Mouse (Mus musculus): ENCODE measurements around the gene Nin. TPM values are rescaled to one million over a fixed set of nuclear protein-coding genes. Genes with fewer than 3 reads are reported as not detected.
A peak's percentile ranks its signal among the peaks of the same experiment; 100 is the strongest.

Gene Nin
- polyA plus RNA-seq, 1 experiment from 2014 or later = 20.3 TPM

DNA sequence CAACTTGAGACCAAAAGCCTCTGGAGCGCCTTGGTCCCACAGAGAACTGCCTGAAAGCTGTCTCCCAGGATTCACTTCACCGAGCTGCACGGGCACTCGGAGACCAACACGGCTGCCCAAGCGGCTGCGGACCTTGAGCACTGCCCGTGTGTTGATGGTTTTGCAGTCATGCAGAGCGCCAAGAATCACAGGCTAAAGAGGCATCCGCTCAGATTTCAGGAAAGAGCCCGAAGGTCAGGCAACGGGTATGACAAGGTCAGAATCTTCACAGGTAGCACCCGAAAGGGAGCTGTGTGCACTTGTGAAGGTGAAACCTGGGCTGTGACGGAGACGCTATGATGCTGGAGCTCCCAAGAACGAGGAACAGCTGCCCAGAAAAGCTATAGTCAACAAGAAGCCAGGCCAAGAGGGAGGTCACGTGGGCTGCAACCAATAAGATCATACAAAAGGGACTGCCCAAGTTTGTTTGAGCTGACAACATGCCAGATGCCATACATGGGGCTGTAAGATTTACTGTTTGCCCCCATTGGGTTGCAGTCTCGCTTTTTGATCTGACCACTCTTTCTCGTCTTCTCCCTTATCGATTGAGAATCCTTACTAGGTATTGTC lies 21.2 kb upstream of the Nin start:
- Histone ChIP-seq H3K4me2 (replicated peaks; ENCODE audit: low read depth, low read length) (peak overlapping the region; percentile 24; the same call in 1 of the 2 replicates), H3K36me3 (ENCODE audit: control insufficient read depth, insufficient read depth, low read length) (no peaks in the 10 kb centered on the region), H3K27me3 (ENCODE audit: control insufficient read depth, insufficient read depth, low read length) (no peaks in the 10 kb centered on the region), H3K4me1 (ENCODE audit: control insufficient read depth, insufficient read depth, low read length) (0 out of 2 replicates have a peak, but pooled peaks cover 5% of the 10 kb centered on the region), H3K9ac (ENCODE audit: low read depth, low read length) (no peak overlapping the region), H3K27ac (ENCODE audit: low read depth, low read length) (no peak overlapping the region), H3K4me3 (ENCODE audit: low read length) (no peak overlapping the region; the same call in 1 of the 2 replicates), H3K9me3 (ENCODE audit: control insufficient read depth, low read length) (no peaks in the 10 kb centered on the region)
- WGBS = 63% methylated on average over 20 of the region's 20 CpGs
- ATAC-seq (ENCODE audit: low FRiP score, low TSS enrichment) = peak; percentile 78; the same call in 1 of the 2 replicates

DNA sequence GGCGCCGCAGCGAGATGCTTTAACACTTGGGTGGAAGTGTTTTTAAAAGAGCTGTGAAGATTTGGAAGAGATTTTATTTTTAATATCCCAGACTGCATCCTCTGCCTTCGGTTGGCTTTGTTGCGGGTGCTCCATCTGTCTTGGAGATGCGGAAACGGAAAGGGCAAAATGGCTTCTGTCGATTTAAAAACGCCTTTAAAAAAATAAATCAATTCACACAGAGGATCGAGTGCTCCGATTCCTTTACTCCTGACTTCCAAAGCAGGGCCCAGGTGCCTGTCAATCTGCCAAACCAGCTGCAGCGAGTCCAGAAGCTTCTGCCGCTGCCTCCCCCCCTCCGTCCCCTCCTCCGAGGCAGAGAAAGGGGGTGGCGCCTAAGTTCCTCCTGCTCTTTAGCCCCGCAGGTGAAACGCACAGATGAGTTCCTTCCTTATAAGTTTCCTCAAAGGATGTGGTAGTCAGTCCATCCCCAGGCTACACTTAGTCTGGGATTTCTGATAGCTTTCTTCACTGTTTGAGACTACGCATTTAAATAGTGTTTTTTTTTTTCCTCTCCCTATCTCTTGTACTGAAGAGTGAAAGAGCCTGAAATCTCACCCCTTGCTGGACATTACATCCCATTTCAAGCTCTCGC lies 17.6 kb upstream of the Nin start:
- no peak overlapping the region for H3K9ac ChIP-seq (ENCODE audit: low read depth, low read length)
- peak overlapping the region; percentile 10; the same call in 1 of the 2 replicates for H3K4me3 ChIP-seq (ENCODE audit: low read length)
- 49% methylated on average over 20 of the region's 20 CpGs for WGBS

DNA sequence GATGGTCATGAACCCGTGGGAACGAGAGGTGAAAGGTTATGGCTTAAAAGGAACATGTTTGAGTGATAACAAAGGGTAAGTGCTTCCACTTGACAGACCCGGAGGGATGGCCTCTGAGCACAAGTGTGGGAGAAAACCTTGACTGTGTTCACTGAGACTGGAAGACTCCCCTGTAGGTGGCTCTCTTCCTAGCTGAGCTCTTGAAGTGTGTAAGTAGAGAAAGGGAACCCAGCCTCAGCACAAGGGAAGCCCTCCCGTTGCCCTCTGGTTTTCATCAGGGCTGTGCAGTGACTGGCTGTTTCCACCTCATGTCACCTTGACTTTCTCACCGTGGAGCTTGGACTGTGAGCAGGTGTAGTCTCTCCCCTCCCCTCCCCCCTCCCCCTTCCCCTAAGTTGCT lies 15.6 kb upstream of the Nin start:
- ATAC-seq (ENCODE audit: low FRiP score, low TSS enrichment) = no peak
- H3K36me3 ChIP-seq (ENCODE audit: control insufficient read depth, insufficient read depth, low read length) = no peaks in the 10 kb centered on the region
- no peak overlapping the region for H3K27ac ChIP-seq (ENCODE audit: low read depth, low read length)
- H3K4me3 ChIP-seq (ENCODE audit: low read length) = no peak overlapping the region
- no peaks in the 10 kb centered on the region for H3K27me3 ChIP-seq (ENCODE audit: control insufficient read depth, insufficient read depth, low read length)
- H3K4me2 ChIP-seq (replicated peaks; ENCODE audit: low read depth, low read length) = no peak overlapping the region
- no peaks in the 10 kb centered on the region for H3K4me1 ChIP-seq (ENCODE audit: control insufficient read depth, insufficient read depth, low read length)
- no peak overlapping the region for H3K9ac ChIP-seq (ENCODE audit: low read depth, low read length)
- no peaks in the 10 kb centered on the region for H3K9me3 ChIP-seq (ENCODE audit: control insufficient read depth, low read length)
- WGBS = 56% methylated on average over 5 of the region's 5 CpGs

More for the DNA sequence above, 17.6 kb upstream of the Nin start:
- H3K4me1 ChIP-seq (ENCODE audit: control insufficient read depth, insufficient read depth, low read length) = 0 out of 2 replicates have a peak, but pooled peaks cover 5% of the 10 kb centered on the region
- H3K27me3 ChIP-seq (ENCODE audit: control insufficient read depth, insufficient read depth, low read length) = no peaks in the 10 kb centered on the region
- H3K36me3 ChIP-seq (ENCODE audit: control insufficient read depth, insufficient read depth, low read length) = no peaks in the 10 kb centered on the region
- H3K27ac ChIP-seq (ENCODE audit: low read depth, low read length) = no peak overlapping the region
- ATAC-seq (ENCODE audit: low FRiP score, low TSS enrichment) = no peak
- H3K4me2 ChIP-seq (replicated peaks; ENCODE audit: low read depth, low read length) = peak overlapping the region; percentile 31; the same call in 1 of the 2 replicates
- H3K9me3 ChIP-seq (ENCODE audit: control insufficient read depth, low read length) = no peaks in the 10 kb centered on the region

DNA sequence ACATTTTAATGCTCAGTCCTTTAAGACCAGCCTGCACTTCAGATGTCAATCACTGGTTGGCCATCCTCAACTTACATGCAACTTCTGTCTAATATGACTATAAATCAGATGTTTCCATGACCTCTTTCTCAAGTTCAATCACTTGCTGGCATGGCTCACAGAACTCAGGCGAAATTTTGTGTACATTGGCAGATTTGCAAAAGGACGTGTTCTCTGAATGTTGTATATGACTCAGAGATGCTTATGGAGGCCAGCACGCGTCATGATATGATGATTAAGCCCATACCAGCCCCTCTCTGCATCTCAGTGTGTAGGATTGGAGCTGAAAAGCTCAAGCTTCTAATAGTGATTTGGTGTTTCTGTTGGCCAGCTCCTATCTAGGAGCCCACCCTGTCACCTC lies 13.1 kb upstream of the Nin start:
- ATAC-seq (ENCODE audit: low FRiP score, low TSS enrichment) = no peak
- H3K4me3 ChIP-seq (ENCODE audit: low read length) = no peak overlapping the region
- no peak overlapping the region for H3K4me2 ChIP-seq (replicated peaks; ENCODE audit: low read depth, low read length)
- H3K36me3 ChIP-seq (ENCODE audit: control insufficient read depth, insufficient read depth, low read length) = no peaks in the 10 kb centered on the region
- no peaks in the 10 kb centered on the region for H3K4me1 ChIP-seq (ENCODE audit: control insufficient read depth, insufficient read depth, low read length)
- no peaks in the 10 kb centered on the region for H3K9me3 ChIP-seq (ENCODE audit: control insufficient read depth, low read length)
- H3K9ac ChIP-seq (ENCODE audit: low read depth, low read length) = no peak overlapping the region
- no peaks in the 10 kb centered on the region for H3K27me3 ChIP-seq (ENCODE audit: control insufficient read depth, insufficient read depth, low read length)
- WGBS = 83% methylated on average over 4 of the region's 4 CpGs
- no peak overlapping the region for H3K27ac ChIP-seq (ENCODE audit: low read depth, low read length)

DNA sequence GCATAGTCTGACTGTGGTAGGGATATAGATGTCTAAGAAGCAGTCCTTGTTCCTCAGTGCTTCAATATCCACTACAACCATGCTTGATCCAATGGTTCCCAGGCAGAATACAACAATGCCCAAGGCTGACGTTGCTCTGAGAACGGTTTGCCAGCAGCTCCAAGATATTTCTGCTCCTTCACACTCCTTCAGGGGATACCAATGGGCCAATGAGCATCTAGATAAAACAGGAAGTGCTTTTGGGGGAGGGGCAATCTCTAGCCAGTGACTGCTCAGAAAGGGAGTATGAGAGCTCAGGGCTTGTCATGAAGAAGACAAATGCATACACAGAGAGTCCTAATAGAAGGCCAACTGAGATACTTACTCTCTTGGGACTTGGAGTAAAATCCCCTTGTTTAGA lies 6.0 kb upstream of the Nin start:
- no peaks in the 10 kb centered on the region for H3K9me3 ChIP-seq (ENCODE audit: control insufficient read depth, low read length)
- WGBS = 65% methylated on average over 2 of the region's 2 CpGs
- no peaks in the 10 kb centered on the region for H3K36me3 ChIP-seq (ENCODE audit: control insufficient read depth, insufficient read depth, low read length)
- H3K27ac ChIP-seq (ENCODE audit: low read depth, low read length) = no peak overlapping the region
- H3K4me2 ChIP-seq (replicated peaks; ENCODE audit: low read depth, low read length) = no peak overlapping the region
- no peak overlapping the region for H3K4me3 ChIP-seq (ENCODE audit: low read length)
- no peaks in the 10 kb centered on the region for H3K4me1 ChIP-seq (ENCODE audit: control insufficient read depth, insufficient read depth, low read length)
- H3K27me3 ChIP-seq (ENCODE audit: control insufficient read depth, insufficient read depth, low read length) = no peaks in the 10 kb centered on the region
- H3K9ac ChIP-seq (ENCODE audit: low read depth, low read length) = no peak overlapping the region
- ATAC-seq (ENCODE audit: low FRiP score, low TSS enrichment) = no peak

DNA sequence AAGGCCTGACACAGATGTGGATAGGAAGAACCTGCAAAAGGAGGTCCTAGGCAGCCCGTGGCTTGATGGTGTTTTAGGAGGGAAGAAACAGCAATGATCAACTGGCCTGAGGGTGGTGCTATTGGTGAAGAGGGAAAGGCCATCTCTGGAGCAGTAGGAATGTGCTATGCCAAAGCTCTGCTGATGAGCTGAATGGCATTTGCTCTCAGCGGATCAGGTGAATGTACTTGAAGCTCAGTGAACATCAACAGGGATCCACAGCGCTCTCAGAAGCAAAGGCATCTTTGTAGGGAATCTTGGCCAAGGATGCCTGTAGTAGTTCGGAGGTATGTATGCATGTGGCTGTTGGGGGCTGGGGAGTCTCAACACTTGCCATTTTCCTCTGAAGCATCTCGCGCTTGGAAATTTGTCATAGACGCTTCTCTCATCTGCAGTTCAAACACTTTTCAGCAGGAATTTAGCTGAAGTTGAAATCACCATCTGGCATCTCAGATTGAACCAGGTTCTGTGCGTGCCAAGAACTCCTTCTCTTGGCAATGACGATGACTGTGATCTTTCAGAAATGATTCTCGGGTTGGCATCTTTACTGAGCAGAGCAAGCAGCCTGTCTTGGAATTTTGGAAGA lies 5.3 kb upstream of the Nin start:
- Histone ChIP-seq H3K4me2 (replicated peaks; ENCODE audit: low read depth, low read length) (no peak overlapping the region), H3K27me3 (ENCODE audit: control insufficient read depth, insufficient read depth, low read length) (no peaks in the 10 kb centered on the region), H3K36me3 (ENCODE audit: control insufficient read depth, insufficient read depth, low read length) (no peaks in the 10 kb centered on the region), H3K9ac (ENCODE audit: low read depth, low read length) (no peak overlapping the region), H3K9me3 (ENCODE audit: control insufficient read depth, low read length) (no peaks in the 10 kb centered on the region), H3K4me3 (ENCODE audit: low read length) (no peak overlapping the region), H3K27ac (ENCODE audit: low read depth, low read length) (no peak overlapping the region), H3K4me1 (ENCODE audit: control insufficient read depth, insufficient read depth, low read length) (no peaks in the 10 kb centered on the region)
- WGBS = 92% methylated on average over 10 of the region's 10 CpGs
- no peak for ATAC-seq (ENCODE audit: low FRiP score, low TSS enrichment)

DNA sequence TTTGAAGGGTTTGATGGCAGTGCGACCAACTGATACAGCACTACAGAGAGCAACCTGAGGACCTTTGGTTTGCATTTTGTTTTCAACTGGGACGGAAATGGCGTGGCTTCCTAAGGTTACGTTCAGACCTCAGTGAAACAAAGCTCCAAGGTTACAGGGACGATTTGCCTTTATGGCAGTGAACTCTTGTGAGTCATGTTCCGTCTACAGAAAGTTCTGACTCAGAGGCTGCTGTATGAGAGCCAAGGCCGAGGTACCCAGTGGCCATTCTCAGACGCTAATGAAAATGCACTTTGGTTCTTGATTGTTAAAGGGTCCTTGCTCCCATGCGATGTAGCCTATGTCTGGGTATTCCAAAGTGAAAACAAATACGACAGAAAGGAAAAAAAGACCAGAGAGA lies 3.6 kb upstream of the Nin start:
- whole genome bisulfite sequencing = 84% methylated on average over 10 of the region's 10 CpGs
- Histone ChIP-seq H3K4me1 (ENCODE audit: control insufficient read depth, insufficient read depth, low read length) (no peaks in the 10 kb centered on the region), H3K27me3 (ENCODE audit: control insufficient read depth, insufficient read depth, low read length) (no peaks in the 10 kb centered on the region), H3K36me3 (ENCODE audit: control insufficient read depth, insufficient read depth, low read length) (no peaks in the 10 kb centered on the region), H3K4me2 (replicated peaks; ENCODE audit: low read depth, low read length) (no peak overlapping the region), H3K9me3 (ENCODE audit: control insufficient read depth, low read length) (no peaks in the 10 kb centered on the region), H3K4me3 (ENCODE audit: low read length) (no peak overlapping the region), H3K9ac (ENCODE audit: low read depth, low read length) (no peak overlapping the region), H3K27ac (ENCODE audit: low read depth, low read length) (no peak overlapping the region)
- no peak for ATAC-seq (ENCODE audit: low FRiP score, low TSS enrichment)

DNA sequence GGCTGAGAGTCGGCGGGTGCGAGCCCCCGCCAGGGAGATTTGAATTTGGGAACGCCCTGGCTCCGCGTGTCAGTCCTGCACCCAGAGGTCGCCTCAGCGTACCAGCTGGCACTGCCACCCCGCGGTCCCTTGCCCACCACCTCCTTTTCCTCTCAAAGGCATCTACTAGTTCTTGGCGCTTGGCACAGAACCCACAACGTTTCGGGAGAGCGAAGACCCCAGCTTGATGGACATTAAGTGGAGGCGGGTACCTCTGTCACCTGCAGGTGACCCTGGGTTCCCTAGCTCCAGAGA lies 1.5 kb downstream of the Nin start:
- Histone ChIP-seq H3K4me2 (replicated peaks; ENCODE audit: low read depth, low read length) (peak overlapping the region; percentile 99), H3K27me3 (ENCODE audit: control insufficient read depth, insufficient read depth, low read length) (no peaks in the 10 kb centered on the region), H3K9me3 (ENCODE audit: control insufficient read depth, low read length) (no peaks in the 10 kb centered on the region), H3K4me3 (ENCODE audit: low read length) (peak overlapping the region; percentile 78), H3K9ac (ENCODE audit: low read depth, low read length) (peak overlapping the region; percentile 90), H3K4me1 (ENCODE audit: control insufficient read depth, insufficient read depth, low read length) (peaks cover 11% of the 10 kb centered on the region), H3K36me3 (ENCODE audit: control insufficient read depth, insufficient read depth, low read length) (no peaks in the 10 kb centered on the region), H3K27ac (ENCODE audit: low read depth, low read length) (peak overlapping the region; percentile 83; the same call in 1 of the 2 replicates)
- ATAC-seq (ENCODE audit: low FRiP score, low TSS enrichment) = 0 out of 2 replicates have a peak, but pooled peaks have one; percentile 6
- WGBS = 4% methylated on average over 16 of the region's 16 CpGs

Data from kidney, embryonic 14.5 days (tissue).